Mouse (Mus musculus): ENCODE results near the gene Lsm2.

GRCm38 (mm10) chr17:34964640-34965049 is 17.0 kb upstream of the Lsm2 start:
- TF ChIP-seq CTCF (IDR thresholded peaks at IDR 0.05; ENCODE audit: low read depth) = no peak
- TF ChIP-seq EP300 (IDR thresholded peaks at IDR 0.05; ENCODE audit: low read depth) = no peak
